Mouse (Mus musculus) gonadal fat pad, adult 2 months (tissue): ENCODE results near the gene Cask. TPM values are rescaled to one million over a fixed set of nuclear protein-coding genes. Genes with fewer than 3 reads are reported as not detected.
"Not testable (repeated sequence)": the region's sequence is repeated elsewhere in the genome, so short reads cannot be mapped to it uniquely, and the experiment has no call there.

Experiments
- DNase-seq: peaks from one replicate; pipeline ENCODE4 v3.0.0-alpha.2; 2012; ENCODE audit warnings: low read depth
- polyA plus RNA-seq: library from polyadenylated mRNA; depleted of rRNA; stranded (reverse); fragments of >200 nt; gene quantifications from 2 replicates; pipeline ENCODE4 v1.2.3, GENCODE M21; 2012; rRNA removed

Gene Cask
- polyA plus RNA-seq, result 5.1 and 5.6 TPM in 2 replicates

- no peak for DNase-seq
Observed at GRCm38 (mm10) chrX:13851285-13851684, at the start of gene Cask. TSS of gene Cask (minus strand) at chrX:13851367.

- DNase-seq, result no peak
Observed at GRCm38 (mm10) chrX:13889976-13890375, 38.8 kb upstream of the Cask start.

DNA sequence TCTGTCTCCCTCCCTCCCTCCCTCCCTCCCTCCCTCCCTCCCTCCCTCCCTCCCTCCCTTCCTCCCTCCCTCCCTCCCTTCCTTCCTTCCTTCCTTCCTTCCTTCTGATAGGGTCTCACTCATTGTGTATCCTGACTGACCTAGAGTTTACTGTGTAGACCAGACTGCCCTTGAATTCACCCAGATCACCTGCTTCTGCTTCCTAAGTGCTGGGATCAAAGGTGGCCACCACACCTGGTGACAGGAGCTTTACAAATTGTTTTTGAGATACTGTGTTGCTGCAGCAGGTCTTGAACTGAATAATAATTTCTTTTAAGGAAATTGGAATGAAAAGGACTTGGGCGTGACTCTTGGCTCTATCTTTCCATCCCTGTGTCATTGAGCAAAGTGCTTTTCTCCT lies 33.2 kb upstream of the Cask start:
- no peak for DNase-seq

DNA sequence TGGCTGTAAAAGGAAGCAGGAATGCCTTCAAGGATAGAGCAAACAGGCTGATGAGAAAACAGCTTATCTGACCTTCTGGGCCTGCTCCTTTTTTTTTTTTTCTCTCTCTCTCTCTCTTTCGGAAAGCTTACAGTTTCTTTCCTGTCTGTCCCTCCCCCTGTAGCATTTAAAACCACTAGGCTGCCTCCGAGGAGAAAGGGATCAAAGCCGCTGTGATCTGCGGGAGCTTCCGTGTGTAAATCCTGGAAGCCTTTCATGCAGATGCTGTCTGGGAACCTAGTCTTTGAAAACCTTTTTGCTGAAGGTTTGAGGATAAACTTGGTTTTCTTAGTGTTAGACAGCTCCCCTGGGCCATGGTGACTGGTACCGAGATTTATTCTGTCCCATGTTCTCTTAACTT lies 30.8 kb upstream of the Cask start:
- no peak for DNase-seq

- no peak for DNase-seq
Observed at GRCm38 (mm10) chrX:13860145-13860544, 9.0 kb upstream of the Cask start.

- DNase-seq, result no peak
Observed at GRCm38 (mm10) chrX:13859051-13859450, 7.9 kb upstream of the Cask start.

DNA sequence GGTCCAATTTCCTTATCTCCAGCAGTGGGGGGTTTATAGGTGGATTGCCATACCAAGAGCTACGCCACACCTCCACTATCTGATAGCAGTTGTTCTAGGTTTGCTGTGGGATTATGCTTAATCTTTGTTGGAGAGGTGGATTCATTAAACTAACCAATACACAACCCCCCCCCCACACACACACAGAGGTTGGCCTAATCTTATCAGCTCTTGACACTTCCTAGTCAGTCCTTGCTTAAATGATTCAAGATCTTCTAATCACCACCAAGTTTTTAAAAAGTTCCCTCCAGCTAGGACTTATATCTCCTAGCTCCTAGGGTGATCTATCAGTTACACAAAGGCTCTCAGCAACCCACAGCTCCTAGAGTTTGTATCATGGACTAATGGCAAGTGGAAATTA lies 2.7 kb downstream of the Cask start:
- DNase-seq, result no peak

DNA sequence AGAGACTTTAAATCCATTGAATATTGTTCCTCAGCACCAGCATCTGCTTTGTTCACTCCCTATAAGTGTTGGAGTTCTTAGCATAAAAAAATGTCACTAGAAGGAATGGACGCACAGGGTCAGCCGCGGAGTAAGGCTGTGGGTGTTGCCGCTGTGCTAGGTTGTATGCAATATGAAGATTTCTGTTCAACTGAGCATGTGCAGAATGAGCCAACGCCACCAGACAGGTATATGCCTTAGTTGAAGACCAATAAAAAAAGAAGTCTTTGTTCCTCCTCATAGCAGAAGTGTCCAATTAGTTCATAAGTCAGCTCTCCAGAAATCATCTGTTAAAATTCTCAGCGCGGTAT lies 3.7 kb downstream of the Cask start:
- no peak for DNase-seq

GRCm38 (mm10) chrX:13846653-13847501 lies 4.3 kb downstream of the Cask start:
- DNase-seq, result no peak

- no peak for DNase-seq
Observed at GRCm38 (mm10) chrX:13845858-13846652, 5.1 kb downstream of the Cask start.

DNA sequence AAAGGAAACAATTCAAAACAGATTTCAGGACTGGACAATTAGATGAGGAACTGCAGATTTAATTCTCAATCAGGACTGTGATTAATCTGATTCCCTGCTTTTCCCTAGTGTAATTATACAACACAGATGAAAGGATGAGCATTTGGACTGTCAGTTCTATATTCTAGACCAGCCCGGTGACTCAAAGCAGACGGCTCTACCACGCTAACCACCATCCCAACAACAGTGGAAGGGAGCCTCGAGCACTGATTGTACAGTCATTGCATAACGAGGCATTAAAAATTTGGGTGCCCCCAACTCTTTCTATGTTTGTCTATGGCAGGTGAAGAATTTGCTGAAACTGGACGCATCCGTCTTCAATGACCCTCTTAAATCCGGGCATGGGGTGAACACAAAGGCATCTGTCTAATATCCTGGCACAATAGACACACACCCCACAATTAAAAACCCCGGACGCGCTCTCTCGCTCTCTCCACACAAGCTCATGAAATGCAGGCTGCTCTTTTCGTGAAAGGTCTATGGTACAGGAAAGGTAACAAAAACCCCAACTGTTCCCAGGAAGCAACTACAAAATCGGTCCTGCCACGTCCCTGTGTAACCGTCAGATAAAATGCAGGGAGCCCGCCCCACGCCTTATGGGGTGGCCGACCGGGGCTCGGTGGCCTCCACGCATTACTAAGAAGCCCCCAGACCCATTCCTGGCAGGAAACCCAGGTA lies 5.9 kb downstream of the Cask start:
- no peak for DNase-seq

- DNase-seq, result no peak
Observed at GRCm38 (mm10) chrX:13822792-13823191, 28.4 kb downstream of the Cask start.

GRCm38 (mm10) chrX:13798754-13799153 lies 52.4 kb downstream of the Cask start:
- no peak for DNase-seq

DNA sequence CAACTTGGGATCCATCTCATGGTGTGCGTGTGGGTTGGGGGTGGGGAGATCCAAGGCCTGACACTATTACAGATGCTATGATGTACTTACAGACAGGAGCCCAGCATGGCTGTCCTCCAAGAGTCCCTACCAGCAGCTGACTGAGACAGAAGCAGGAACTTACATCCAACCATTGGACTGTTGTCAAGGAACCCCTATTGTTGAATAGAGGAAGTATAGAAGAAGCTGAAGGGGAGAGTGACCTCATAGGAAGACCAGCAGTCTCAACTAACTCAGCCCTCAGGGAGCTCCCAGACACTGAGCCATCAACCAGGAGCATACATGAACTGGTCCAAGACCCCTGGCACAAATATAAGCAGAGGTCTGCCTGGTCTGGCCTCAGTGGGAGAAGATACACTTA lies 85.5 kb downstream of the Cask start:
- DNase-seq, result no peak

GRCm38 (mm10) chrX:13765024-13765423 lies 86.1 kb downstream of the Cask start:
- no peak for DNase-seq

GRCm38 (mm10) chrX:13757279-13758005 lies 93.7 kb downstream of the Cask start:
- no peak for DNase-seq

- no peak for DNase-seq
Observed at GRCm38 (mm10) chrX:13741110-13741509, 110.1 kb downstream of the Cask start.

- not testable (repeated sequence) for DNase-seq
Observed at GRCm38 (mm10) chrX:13730785-13731184, 120.4 kb downstream of the Cask start.

GRCm38 (mm10) chrX:13729835-13730480 lies 121.2 kb downstream of the Cask start:
- no peak for DNase-seq

DNA sequence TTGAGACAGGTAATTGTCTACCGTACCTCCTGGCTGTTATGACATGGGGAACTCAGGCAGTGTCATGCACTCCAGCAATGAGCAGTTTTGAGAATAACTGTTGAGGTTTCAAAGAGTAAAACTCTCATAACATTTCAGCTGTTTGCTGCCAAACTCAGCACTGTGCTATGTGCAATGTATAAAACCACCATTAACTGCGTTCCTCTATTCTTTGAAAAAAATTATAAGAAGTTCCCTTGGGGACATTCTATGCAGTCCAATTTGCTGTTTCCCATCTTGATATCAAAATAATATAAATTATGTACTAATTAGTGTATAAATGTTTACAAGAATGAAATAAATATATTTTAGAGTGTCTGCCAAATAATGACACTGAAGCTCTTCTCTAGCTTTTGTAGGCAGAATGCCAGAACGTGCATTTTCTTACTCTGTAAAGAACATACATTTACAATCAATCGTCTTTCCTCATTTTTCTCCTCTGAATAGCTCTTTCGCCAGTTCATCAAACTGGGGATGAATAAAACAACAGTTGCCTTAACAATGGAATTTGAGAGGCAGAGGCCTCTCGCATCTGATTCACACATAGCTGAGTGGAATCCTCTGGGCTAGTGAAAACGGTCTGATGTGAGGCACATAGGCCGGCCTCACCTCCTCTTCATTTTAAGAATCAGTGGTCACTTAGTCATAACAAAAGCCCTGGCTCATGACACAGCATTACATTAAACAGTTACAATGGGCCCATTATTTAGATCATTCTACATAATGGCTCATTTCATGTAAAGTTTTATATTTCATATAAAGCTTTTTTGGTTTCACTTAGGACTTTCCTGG lies 125.4 kb downstream of the Cask start:
- no peak for DNase-seq
